Mouse (Mus musculus): ENCODE results near the gene Atp6v0d1.

GRCm38 (mm10) chr8:105565401-105565881, 406 bp downstream of the Atp6v0d1 start:
- TF ChIP-seq CTCF (IDR thresholded peaks at IDR 0.05; ENCODE audit: low read depth, low read length) (no peak), GATA1 (IDR thresholded peaks at IDR 0.05; ENCODE audit: borderline replicate concordance, low read length) (no peak), POLR2AphosphoS5 (IDR thresholded peaks at IDR 0.05; ENCODE audit: insufficient replicate concordance, low read depth, low read length) (no peak), TAL1 (conservative IDR thresholded peaks at IDR 0.05; ENCODE audit: low read depth, low read length) (no peak), GATA2 (IDR thresholded peaks at IDR 0.05; ENCODE audit: borderline replicate concordance, low read depth, low read length) (no peak)

All from G1E (cell line).